Mouse (Mus musculus) stomach, embryonic 14.5 days (tissue): ENCODE results near the gene Ctxn2. TPM values are rescaled to one million over a fixed set of nuclear protein-coding genes. Genes with fewer than 3 reads are reported as not detected.
"Not testable (repeated sequence)": the region's sequence is repeated elsewhere in the genome, so short reads cannot be mapped to it uniquely, and the experiment has no call there.

Experiments
- ATAC-seq: fragments of 200-750 bp; cut with Nextera tagmentation; 2 replicates; pipeline ENCODE4 v1.8.0; 2017; ENCODE audit warnings: low read depth, moderate TSS enrichment; ENCODE audit not compliant: insufficient number of reproducible peaks, insufficient read depth, low FRiP score
- H3K27ac ChIP-seq: fragments of 300-500 bp; sonication (generic); 2 replicates; pipeline ENCODE4 v1.5.1; 2014; ENCODE audit warnings: mild to moderate bottlenecking, low read length, moderate library complexity, mixed read lengths
- H3K27me3 ChIP-seq: fragments of 300-500 bp; sonication (generic); 2 replicates; pipeline ENCODE4 v1.6.1; 2014; ENCODE audit warnings: low read length, control low read depth, mixed read lengths; ENCODE audit not compliant: control insufficient read depth, insufficient read depth
- H3K36me3 ChIP-seq: fragments of 300-500 bp; sonication (generic); 2 replicates; pipeline ENCODE4 v1.6.1; 2014; ENCODE audit warnings: mild to moderate bottlenecking, control low read depth, low read length, moderate library complexity, mixed read lengths; ENCODE audit not compliant: control insufficient read depth, insufficient read depth
- H3K4me1 ChIP-seq: fragments of 300-500 bp; sonication (generic); 2 replicates; pipeline ENCODE4 v1.6.1; 2014; ENCODE audit warnings: low read length, control low read depth, mixed read lengths; ENCODE audit not compliant: control insufficient read depth, insufficient read depth
- H3K4me2 ChIP-seq: fragments of 300-500 bp; sonication (generic); replicated peaks from 2 replicates; pipeline ENCODE4 v1.6.1; 2014; ENCODE audit warnings: low read depth, low read length, control low read depth
- H3K4me3 ChIP-seq: fragments of 300-500 bp; sonication (generic); 2 replicates; pipeline ENCODE4 v1.5.1; 2014; ENCODE audit warnings: low read depth, low read length, control low read depth
- H3K9ac ChIP-seq: fragments of 300-500 bp; sonication (generic); replicated peaks from 2 replicates; pipeline ENCODE4 v1.6.1; 2014; ENCODE audit warnings: low read depth, mild to moderate bottlenecking, control low read depth, low read length, moderate library complexity, mixed read lengths
- H3K9me3 ChIP-seq: fragments of 300-500 bp; sonication (generic); 2 replicates; pipeline ENCODE4 v1.6.1; 2016; ENCODE audit warnings: low read depth, low read length, control low read depth; ENCODE audit not compliant: control insufficient read depth
- WGBS: fragments of 180-500 bp; shearing (Covaris S2); extraction: QIAGEN DNeasy Blood & Tissue Kit; methylation state at CpG from one replicate; pipeline ENCODE4 v1.1.7; 2014; 5-methylcytosine and 5-hydroxymethylcytosine counted together
- polyA plus RNA-seq: library from polyadenylated mRNA; unstranded; fragments of >200 nt; fragmentation: Nextera tagmentation; extraction: Ambion mirVana; gene quantifications from 2 replicates; pipeline ENCODE4 v1.2.1, GENCODE M21; 2014

The Ctxn2 gene
- not detected in 2 replicates for polyA plus RNA-seq

GRCm38 (mm10) chr2:125135903-125136811, at the start of gene Ctxn2:
Gene Ctxn2 (plus strand): TSS chr2:125136692.
- Histone ChIP-seq H3K36me3 (no peaks in the 10 kb centered on the region), H3K4me1 (0 out of 2 replicates have a peak, but pooled peaks cover 3% of the 10 kb centered on the region), H3K4me2 (peak within 1 kb of the TSS; percentile 59), H3K9me3 (no peaks in the 10 kb centered on the region), H3K27ac (no peak within 1 kb of the TSS), H3K4me3 (peak within 1 kb of the TSS; percentile 5), H3K27me3 (no peaks in the 10 kb centered on the region), H3K9ac (no peak within 1 kb of the TSS)
- no peak for ATAC-seq
- 1% methylated on average over 39 of the region's 39 CpGs for WGBS

GRCm38 (mm10) chr2:125088757-125089156, 47.7 kb upstream of the Ctxn2 start:
- Histone ChIP-seq H3K4me3 (no peak overlapping the region), H3K9ac (no peak overlapping the region), H3K4me1 (no peaks in the 10 kb centered on the region), H3K36me3 (peaks cover 27% of the 10 kb centered on the region; the same call in 1 of the 2 replicates), H3K27me3 (no peaks in the 10 kb centered on the region), H3K9me3 (no peaks in the 10 kb centered on the region), H3K4me2 (no peak overlapping the region), H3K27ac (no peak overlapping the region)
- WGBS, result 95% methylated on average over 7 of the region's 7 CpGs
- no peak for ATAC-seq

DNA sequence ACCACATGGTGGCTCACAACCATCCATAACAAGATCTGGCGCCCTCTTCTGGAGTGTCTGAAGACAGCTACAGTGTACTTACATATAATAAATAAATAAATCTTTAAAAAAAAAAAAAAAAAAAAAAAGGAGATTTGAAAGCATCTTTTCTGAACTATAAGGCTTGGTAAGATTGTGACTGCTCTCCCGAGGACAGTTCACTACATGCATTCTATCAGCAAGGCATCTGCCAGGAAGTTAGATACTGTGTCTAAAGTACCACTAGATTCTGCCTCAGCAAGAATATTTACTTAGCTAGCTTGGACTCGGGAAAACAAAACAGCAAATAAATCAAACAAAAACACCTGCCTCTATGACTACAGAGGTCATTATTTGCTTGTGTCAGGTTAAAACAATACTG, 44.4 kb upstream of the Ctxn2 start:
- H3K9me3 ChIP-seq, H3K4me1 ChIP-seq, ATAC-seq, H3K27ac ChIP-seq, H3K9ac ChIP-seq, H3K27me3 ChIP-seq, H3K4me2 ChIP-seq, H3K4me3 ChIP-seq: not testable (repeated sequence)
- WGBS, result 77% methylated on average over 2 of the region's 3 CpGs
- peaks cover 29% of the 10 kb centered on the region; the same call in 1 of the 2 replicates for H3K36me3 ChIP-seq

- H3K9me3 ChIP-seq, H3K27me3 ChIP-seq, H3K4me2 ChIP-seq, ATAC-seq, H3K9ac ChIP-seq, H3K4me3 ChIP-seq, H3K4me1 ChIP-seq, H3K27ac ChIP-seq: not testable (repeated sequence)
- WGBS, result 98% methylated on average over 13 of the region's 13 CpGs
- peaks cover 19% of the 10 kb centered on the region for H3K36me3 ChIP-seq
Observed at GRCm38 (mm10) chr2:125104491-125104890, 32.0 kb upstream of the Ctxn2 start.

DNA sequence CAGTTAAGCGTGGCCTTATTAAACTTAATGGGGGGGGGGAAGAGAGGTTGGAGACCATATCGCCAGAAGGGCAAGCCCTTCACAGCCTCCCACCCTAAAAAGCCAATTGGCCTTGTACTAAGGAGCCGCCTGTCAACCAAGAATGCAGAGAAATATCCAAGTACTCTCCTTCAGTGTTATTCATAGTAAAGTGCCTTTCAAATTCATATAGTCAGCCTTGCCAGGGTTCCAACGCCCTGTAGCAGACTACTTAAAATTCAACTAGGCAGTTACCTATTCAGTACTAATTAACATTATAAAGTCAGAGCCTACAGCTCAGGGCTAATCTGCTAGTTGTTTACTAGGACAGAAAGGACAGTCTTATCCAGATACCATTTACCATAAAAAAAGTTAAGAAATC, 30.0 kb upstream of the Ctxn2 start:
- H3K36me3 ChIP-seq, result peaks cover 14% of the 10 kb centered on the region
- not testable (repeated sequence) for H3K9ac ChIP-seq, H3K4me1 ChIP-seq, H3K27ac ChIP-seq, H3K27me3 ChIP-seq, ATAC-seq, H3K4me2 ChIP-seq, H3K9me3 ChIP-seq, H3K4me3 ChIP-seq
- WGBS, result 97% methylated on average over 4 of the region's 4 CpGs

GRCm38 (mm10) chr2:125119381-125120110, 16.9 kb upstream of the Ctxn2 start:
- Histone ChIP-seq H3K4me1 (peaks cover 12% of the 10 kb centered on the region; the same call in 1 of the 2 replicates), H3K9ac (no peak overlapping the region), H3K27ac (no peak overlapping the region), H3K4me2 (no peak overlapping the region), H3K36me3 (peaks cover 9% of the 10 kb centered on the region), H3K4me3 (no peak overlapping the region), H3K27me3 (no peaks in the 10 kb centered on the region), H3K9me3 (no peaks in the 10 kb centered on the region)
- ATAC-seq, result no peak
- 87% methylated on average over 6 of the region's 6 CpGs for WGBS

DNA sequence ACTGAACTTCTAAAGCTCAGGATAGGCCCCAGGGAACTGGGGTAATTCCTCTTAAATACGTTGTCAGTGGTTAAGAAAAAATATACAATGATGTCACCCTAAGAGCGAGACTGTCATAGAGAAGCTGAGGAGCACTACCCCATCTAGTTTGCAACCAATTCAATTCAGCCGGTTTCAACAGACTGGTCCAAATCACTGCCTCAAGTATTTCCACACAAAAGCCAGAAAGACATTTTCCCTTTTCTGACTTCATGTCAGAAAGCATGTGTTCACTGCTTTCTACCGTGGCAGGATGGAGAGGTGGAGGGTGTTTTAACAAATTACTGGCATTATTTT, 14.2 kb upstream of the Ctxn2 start:
- H3K9me3 ChIP-seq, result no peaks in the 10 kb centered on the region
- no peak for ATAC-seq
- peak overlapping the region; percentile 89 for H3K9ac ChIP-seq

DNA sequence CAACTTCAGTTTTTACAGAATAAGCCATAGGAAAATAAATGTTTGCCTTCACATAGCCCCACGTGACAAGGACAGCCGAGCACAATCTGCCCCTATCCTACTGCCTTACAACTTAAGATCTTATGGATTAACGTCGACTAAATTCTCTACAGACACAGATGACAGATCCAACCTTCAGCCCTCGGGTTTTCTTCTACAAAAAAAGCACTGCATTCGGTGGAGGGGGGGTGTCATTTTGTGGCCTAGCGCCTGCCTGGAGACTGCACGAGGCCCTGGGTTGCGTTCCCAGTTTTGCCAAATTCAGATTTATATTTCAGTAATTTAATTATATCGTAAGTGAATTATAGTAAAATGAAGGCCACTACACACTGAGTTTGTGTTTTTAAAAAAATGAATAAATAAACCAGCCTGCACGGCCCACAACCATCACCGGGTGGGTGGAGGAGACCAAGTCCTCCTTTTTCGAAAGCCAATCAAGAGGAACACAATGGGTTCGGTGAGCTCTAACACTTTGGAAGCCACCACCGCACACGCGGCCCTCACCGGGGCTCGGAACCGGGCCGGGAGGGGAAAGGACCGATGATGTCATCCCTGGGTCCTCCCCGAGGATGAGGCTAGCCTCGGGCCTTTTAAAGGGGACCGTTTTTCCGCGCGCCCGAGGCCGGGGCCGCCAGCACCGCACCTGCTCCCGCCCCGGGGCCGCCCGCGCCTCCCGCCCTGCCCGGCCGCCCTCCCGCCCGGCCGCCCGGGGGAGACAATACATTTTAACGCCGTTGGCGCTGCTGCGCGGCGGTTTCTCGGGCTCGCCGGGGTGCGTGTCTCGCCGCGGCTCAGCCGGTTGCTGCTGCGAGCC, 13.6 kb upstream of the Ctxn2 start:
- Histone ChIP-seq H3K27me3 (no peaks in the 10 kb centered on the region), H3K4me1 (peaks cover 12% of the 10 kb centered on the region; the same call in 1 of the 2 replicates), H3K4me3 (peak overlapping the region; percentile 63), H3K9ac (peak overlapping the region; percentile 89), H3K9me3 (no peaks in the 10 kb centered on the region), H3K27ac (peak overlapping the region; percentile 85), H3K36me3 (no peaks in the 10 kb centered on the region), H3K4me2 (peak overlapping the region; percentile 60)
- WGBS, result under 1% methylated on average over 49 of the region's 59 CpGs
- peak; percentile 76 for ATAC-seq

More for the DNA sequence above, 14.2 kb upstream of the Ctxn2 start:
- peak overlapping the region; percentile 60 for H3K4me2 ChIP-seq
- H3K27me3 ChIP-seq, result no peaks in the 10 kb centered on the region
- H3K36me3 ChIP-seq, result no peaks in the 10 kb centered on the region
- H3K27ac ChIP-seq, result peak overlapping the region; percentile 85
- peak overlapping the region; percentile 63 for H3K4me3 ChIP-seq
- 5% methylated on average over 4 of the region's 4 CpGs for WGBS
- H3K4me1 ChIP-seq, result peaks cover 12% of the 10 kb centered on the region; the same call in 1 of the 2 replicates
